Mouse (Mus musculus) adrenal gland, postnatal 10 days (tissue): ENCODE results near the gene Pik3cb. TPM values are rescaled to one million over a fixed set of nuclear protein-coding genes. Genes with fewer than 3 reads are reported as not detected.

Experiments
- DNase-seq: peaks from one replicate; pipeline ENCODE4 v3.0.0; 2021; ENCODE audit warnings: mixed read lengths
- total RNA-seq, 2 experiments: library from RNA; stranded (reverse); gene quantifications; 2 replicates each; pipeline ENCODE4 v1.2.3; 2021

Gene Pik3cb
- total RNA-seq, 2 experiments from 2014 or later, result 10.0 to 10.6 TPM

GRCm38 (mm10) chr9:99146855-99147735 is 6.7 kb upstream of the Pik3cb start:
- DNase-seq, result peak; percentile 20

GRCm38 (mm10) chr9:99145756-99146155 is 5.3 kb upstream of the Pik3cb start:
- no peak for DNase-seq

GRCm38 (mm10) chr9:99144416-99144989 is 4.1 kb upstream of the Pik3cb start:
- peak; percentile 28 for DNase-seq

- DNase-seq, result no peak
Observed at GRCm38 (mm10) chr9:99141618-99142017, 1.2 kb upstream of the Pik3cb start.

- no peak for DNase-seq
Observed at GRCm38 (mm10) chr9:99141171-99141570, 750 bp upstream of the Pik3cb start.

- no peak for DNase-seq
Observed at GRCm38 (mm10) chr9:99139194-99140023, 1.0 kb downstream of the Pik3cb start.

- DNase-seq, result no peak
Observed at GRCm38 (mm10) chr9:99137301-99137700, 3.1 kb downstream of the Pik3cb start.

- no peak for DNase-seq
Observed at GRCm38 (mm10) chr9:99131951-99132470, 8.4 kb downstream of the Pik3cb start.

- no peak for DNase-seq
Observed at GRCm38 (mm10) chr9:99131119-99131518, 9.3 kb downstream of the Pik3cb start.

GRCm38 (mm10) chr9:99127578-99127977 is 12.8 kb downstream of the Pik3cb start:
- no peak for DNase-seq

- DNase-seq, result no peak
Observed at GRCm38 (mm10) chr9:99122749-99123148, 17.7 kb downstream of the Pik3cb start.

- no peak for DNase-seq
Observed at GRCm38 (mm10) chr9:99112409-99112808, 28.0 kb downstream of the Pik3cb start.

GRCm38 (mm10) chr9:99111085-99111484 is 29.3 kb downstream of the Pik3cb start:
- no peak for DNase-seq

- no peak for DNase-seq
Observed at GRCm38 (mm10) chr9:99110213-99110612, 30.2 kb downstream of the Pik3cb start.

GRCm38 (mm10) chr9:99109585-99109984 is 30.8 kb downstream of the Pik3cb start:
- no peak for DNase-seq

GRCm38 (mm10) chr9:99104449-99104848 is 36.0 kb downstream of the Pik3cb start:
- DNase-seq, result no peak

GRCm38 (mm10) chr9:99103865-99104264 is 36.6 kb downstream of the Pik3cb start:
- DNase-seq, result no peak

- no peak for DNase-seq
Observed at GRCm38 (mm10) chr9:99098482-99099129, 41.8 kb downstream of the Pik3cb start.

GRCm38 (mm10) chr9:99097668-99098067 is 42.8 kb downstream of the Pik3cb start:
- no peak for DNase-seq

- no peak for DNase-seq
Observed at GRCm38 (mm10) chr9:99095192-99095591, 45.2 kb downstream of the Pik3cb start.

GRCm38 (mm10) chr9:99090546-99090945 is 49.9 kb downstream of the Pik3cb start:
- peak; percentile 29 for DNase-seq

- DNase-seq, result no peak
Observed at GRCm38 (mm10) chr9:99089904-99090303, 50.5 kb downstream of the Pik3cb start.
